Mouse (Mus musculus): ENCODE results near the gene Sec22c. TPM values are rescaled to one million over a fixed set of nuclear protein-coding genes. Genes with fewer than 3 reads are reported as not detected.

The Sec22c gene
- total RNA-seq, 2 experiments from 2014 or later: 11.5 to 12.0 TPM

GRCm38 (mm10) chr9:121696626-121697025 lies 8.7 kb downstream of the Sec22c start:
- no peak for ATAC-seq (replicated peaks; ENCODE audit: poor library complexity)

DNA sequence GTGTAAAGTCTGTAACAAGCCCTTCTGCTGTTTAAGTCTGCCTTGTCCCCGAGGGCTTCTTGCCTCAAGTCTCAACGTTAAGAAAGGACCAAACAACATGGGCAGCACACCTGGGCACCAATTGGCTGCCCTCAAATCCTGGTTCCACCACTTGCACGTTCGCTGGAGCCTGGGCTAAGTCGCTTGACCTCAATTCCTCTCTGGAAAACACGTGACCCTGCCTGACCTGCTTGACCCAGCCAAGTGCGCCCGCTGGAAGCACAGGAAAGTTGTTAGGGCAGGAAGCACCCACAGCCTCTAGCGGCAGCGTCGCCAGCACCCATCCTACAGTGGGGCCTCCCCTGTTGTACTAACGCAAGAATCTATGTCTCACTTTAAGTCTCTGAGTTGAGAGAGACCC lies 10.6 kb downstream of the Sec22c start:
- no peak for ATAC-seq (replicated peaks; ENCODE audit: poor library complexity)

DNA sequence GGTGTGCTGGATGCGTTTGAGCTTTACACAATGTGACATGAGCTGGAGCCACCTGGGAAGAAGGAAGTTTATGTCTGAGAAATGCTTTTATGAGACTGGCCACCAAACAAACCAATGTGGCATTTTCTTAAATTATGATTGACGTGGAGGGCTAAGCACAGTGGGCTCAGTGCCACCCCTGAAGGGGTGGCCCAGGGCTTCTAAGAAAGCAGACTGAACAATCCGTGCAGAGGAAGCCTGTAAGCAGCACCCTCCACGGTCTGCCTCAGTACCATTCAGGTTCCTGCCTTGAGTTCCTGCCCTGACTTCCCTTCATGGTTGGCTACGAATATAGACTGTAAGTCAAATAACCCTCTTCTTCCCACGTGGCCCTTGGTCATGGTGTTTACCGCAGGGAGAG lies 14.6 kb downstream of the Sec22c start:
- ATAC-seq (replicated peaks; ENCODE audit: poor library complexity): no peak

GRCm38 (mm10) chr9:121690200-121690651 lies 15.1 kb downstream of the Sec22c start:
- no peak for ATAC-seq (replicated peaks; ENCODE audit: poor library complexity)

GRCm38 (mm10) chr9:121684702-121685101 lies 20.6 kb downstream of the Sec22c start:
- no peak for ATAC-seq (replicated peaks; ENCODE audit: poor library complexity)

- no peak for ATAC-seq (replicated peaks; ENCODE audit: poor library complexity)
Observed at GRCm38 (mm10) chr9:121682037-121682680, 23.1 kb downstream of the Sec22c start.

GRCm38 (mm10) chr9:121681191-121681590 lies 24.1 kb downstream of the Sec22c start:
- ATAC-seq (replicated peaks; ENCODE audit: poor library complexity): no peak

DNA sequence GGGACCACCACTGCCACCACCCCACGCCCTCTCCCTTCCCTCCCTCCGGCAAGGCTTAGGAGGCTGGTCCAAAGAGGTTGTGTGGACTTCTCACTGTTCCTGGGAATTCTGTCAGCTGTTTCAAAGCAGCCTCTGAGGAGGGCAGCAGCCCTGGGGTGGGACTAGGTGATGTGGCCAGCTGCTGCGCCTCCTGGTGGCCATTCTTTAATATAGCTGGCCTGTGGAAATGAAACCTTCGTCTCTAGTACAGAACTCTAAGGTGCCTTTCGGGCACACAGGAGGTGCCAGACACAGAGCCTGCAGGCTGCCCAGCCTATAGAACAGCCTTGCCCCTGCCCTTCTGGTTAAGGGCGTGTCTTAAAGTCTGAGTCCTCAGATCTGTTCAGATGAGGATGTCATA lies 25.7 kb downstream of the Sec22c start:
- ATAC-seq (replicated peaks; ENCODE audit: poor library complexity): peak; percentile 63

DNA sequence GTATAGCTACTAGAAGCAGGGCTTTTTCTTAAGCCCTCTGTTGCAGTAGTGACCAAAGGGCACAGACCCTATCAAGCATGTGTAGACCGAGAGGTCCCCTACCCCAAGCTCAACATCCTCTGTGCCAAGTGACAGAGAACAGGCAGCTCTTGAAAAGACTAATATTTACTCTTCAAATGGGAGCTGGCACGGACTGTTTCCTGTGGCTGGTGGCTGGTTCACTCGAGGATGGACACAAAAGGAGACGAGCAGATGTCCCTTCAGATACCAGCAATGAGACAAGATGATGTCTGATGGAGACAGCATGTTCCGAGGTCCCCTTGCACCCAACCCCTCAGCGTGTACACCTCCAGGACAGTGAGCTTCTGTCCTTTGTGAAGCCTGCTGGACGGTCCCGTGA lies 27.8 kb downstream of the Sec22c start:
- no peak for ATAC-seq (replicated peaks; ENCODE audit: poor library complexity)

DNA sequence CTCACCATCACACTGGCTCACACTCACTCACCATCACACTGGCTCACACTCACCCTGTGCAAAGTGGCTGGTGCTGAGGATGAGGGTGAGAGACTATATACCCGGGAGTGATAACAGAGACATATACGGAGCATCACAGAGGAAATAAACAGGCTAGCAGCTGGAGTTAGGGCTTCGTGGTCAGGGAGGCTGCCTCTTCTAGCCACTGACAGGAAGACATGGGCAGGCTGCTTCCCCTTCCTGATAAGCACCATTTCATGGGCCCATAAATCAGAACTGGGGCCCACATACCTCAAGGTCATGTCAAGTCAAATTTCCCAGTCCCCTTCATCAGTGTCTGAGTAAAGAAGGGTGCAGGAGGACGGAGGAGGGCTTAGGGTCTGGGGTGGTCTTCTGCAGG lies 28.2 kb downstream of the Sec22c start:
- peak; percentile 54 for ATAC-seq (replicated peaks; ENCODE audit: poor library complexity)

DNA sequence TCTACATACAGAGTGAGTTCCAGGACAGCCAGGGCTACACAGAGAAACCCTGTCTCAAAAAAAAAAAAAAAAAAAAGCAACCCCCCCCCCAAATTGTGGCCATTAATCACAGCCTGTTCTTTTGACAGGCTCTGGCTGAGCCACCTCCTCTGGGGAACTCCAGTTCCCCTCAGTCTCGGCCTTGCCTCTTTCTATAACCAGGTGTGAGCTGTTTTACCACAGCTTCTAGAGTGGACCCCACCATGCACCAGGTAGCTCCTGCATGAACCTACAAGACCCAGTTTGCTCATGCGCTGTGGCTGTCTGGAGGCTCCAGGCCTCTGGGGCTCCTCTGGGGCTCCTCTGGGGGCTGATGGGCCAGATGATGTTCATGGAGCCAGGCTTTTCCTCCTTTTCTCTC lies 29.7 kb downstream of the Sec22c start:
- ATAC-seq (replicated peaks; ENCODE audit: poor library complexity): no peak

- peak; percentile 75 for ATAC-seq (replicated peaks; ENCODE audit: poor library complexity)
Observed at GRCm38 (mm10) chr9:121675011-121675410, 30.3 kb downstream of the Sec22c start.

DNA sequence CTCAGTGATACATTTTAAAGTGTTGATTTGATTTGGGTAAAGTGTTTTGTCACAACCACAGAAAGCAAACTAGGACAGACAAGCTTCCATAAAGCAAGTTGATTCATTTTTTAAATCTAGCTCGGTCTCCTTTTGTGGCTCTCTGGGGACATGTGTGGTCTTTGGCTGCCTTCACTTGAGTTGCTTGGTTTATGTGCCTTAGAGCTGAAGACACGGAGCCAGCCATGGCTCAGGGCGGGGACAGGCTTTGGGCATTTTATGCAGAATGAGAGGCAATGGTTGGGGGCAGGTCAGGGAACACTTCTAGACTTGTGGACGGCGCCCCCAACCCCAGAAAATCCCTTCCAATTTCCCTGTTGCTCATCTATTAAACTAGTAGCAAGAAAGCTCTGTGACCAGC lies 31.6 kb downstream of the Sec22c start:
- ATAC-seq (replicated peaks; ENCODE audit: poor library complexity): no peak

- no peak for ATAC-seq (replicated peaks; ENCODE audit: poor library complexity)
Observed at GRCm38 (mm10) chr9:121672311-121672710, 33.0 kb downstream of the Sec22c start.

DNA sequence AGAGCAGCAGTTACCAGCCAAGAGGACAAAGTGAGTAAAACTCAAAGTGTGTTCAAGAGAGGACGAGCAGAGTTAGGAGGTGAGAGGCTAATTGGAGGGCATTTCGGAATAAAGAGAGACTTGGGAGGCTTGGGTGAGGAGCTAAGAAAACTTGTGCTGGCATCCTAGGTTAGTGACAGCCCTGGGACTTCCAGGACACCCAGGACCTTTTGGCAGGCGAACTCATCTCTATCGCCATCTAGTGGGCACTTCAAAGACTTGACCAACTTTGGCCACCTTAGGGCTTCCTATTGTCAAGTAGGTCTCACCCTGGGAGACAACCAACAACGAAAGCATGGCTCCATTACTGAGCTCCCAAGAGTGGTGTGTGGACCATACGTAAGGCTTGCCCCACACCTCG lies 34.0 kb downstream of the Sec22c start:
- peak; percentile 49 for ATAC-seq (replicated peaks; ENCODE audit: poor library complexity)

DNA sequence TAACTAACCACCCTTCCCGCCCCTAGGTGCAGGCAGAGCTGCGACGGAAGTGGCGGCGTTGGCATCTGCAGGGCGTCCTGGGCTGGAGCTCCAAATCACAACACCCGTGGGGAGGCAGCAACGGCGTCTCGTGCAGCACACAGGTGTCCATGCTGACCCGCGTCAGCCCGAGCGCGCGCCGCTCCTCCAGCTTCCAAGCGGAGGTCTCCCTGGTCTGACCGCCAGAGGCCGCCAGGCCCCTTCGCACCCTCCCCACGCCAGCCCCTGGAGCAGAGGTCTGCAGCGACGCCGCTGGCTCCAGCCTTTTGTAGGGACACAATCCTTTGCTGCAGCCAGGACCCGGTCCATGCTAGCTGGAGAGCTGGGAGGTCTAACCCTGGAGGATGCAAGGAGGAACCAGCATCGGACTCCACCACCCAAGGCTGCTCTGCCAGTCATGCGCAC lies 35.9 kb downstream of the Sec22c start:
- ATAC-seq (replicated peaks; ENCODE audit: poor library complexity): peak; percentile 62

DNA sequence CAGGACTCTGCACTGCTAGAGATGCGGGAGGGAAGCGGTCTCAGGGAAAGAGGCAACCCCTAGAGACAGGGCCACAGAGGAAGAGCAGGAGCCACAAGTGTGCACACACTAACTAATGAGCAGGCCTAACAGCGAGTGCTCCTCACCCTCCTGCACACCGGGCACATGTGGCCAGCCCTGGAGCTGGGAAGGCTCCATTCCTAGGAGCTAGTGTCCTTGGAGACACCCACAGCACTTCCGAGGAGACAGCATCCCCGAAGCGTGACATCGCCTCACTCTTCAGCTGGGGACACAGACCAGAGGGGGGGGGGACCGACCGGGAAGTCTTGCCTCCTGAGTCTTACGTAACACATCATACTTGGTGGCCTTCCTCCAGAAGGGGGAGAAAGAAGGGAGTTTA lies 37.5 kb downstream of the Sec22c start:
- peak; percentile 27 for ATAC-seq (replicated peaks; ENCODE audit: poor library complexity)

GRCm38 (mm10) chr9:121666957-121667630 lies 38.2 kb downstream of the Sec22c start:
- ATAC-seq (replicated peaks; ENCODE audit: poor library complexity): no peak

DNA sequence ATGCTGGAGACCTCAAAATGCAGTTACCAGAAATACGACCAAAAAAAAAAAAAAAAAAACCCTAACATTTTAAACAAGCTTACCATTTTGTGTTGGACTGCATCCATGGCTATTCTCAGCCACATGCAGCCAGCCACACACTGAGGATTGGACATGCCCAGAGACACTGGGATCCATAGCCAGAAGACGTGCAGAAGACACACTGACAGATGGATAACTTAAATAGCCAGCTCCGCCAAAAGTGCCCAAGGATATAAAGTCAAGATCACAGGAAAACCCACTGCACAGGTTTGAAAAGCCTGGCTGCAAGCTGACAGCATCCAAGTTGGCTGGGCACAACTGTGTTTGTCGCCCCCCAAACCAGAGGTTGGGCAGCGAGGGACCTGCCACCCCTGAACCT lies 41.2 kb downstream of the Sec22c start:
- ATAC-seq (replicated peaks; ENCODE audit: poor library complexity): no peak

GRCm38 (mm10) chr9:121663467-121663866 lies 41.8 kb downstream of the Sec22c start:
- no peak for ATAC-seq (replicated peaks; ENCODE audit: poor library complexity)

DNA sequence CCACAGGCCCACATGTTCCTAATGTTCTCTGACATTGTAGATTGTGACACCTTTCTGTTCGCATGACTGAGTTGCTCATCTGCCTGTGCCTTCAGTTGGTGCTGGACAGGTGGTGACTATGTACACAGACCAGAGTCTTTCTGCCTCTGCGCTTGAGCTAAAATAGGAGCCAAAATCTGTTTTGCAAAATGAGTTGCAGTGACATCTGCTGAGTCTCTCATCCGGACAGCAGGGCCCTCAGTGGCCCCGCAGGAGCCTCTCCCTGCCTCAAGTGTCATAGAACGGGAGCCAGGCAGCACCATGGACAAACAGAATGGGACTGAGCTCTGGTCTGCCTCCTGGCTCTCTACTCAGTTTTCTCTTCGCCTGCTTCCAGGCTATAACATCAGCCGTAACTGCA lies 45.5 kb downstream of the Sec22c start:
- ATAC-seq (replicated peaks; ENCODE audit: poor library complexity): no peak

- ATAC-seq (replicated peaks; ENCODE audit: poor library complexity): no peak
Observed at GRCm38 (mm10) chr9:121658248-121658647, 47.0 kb downstream of the Sec22c start.

GRCm38 (mm10) chr9:121657143-121657542 lies 48.1 kb downstream of the Sec22c start:
- no peak for ATAC-seq (replicated peaks; ENCODE audit: poor library complexity)

Data from megakaryocyte progenitor cell, adult 5-6 weeks (primary cell).